Mouse (Mus musculus) embryonic facial prominence, embryonic 11.5 days (tissue): ENCODE measurements around the gene Vdr. TPM values are rescaled to one million over a fixed set of nuclear protein-coding genes. Genes with fewer than 3 reads are reported as not detected.

ENCODE experiments used
- ATAC-seq: fragments of 200-750 bp; cut with Nextera tagmentation; replicated peaks from 2 replicates; pipeline ENCODE4 v1.8.0; 2017; ENCODE audit warnings: low read depth; ENCODE audit not compliant: insufficient number of reproducible peaks, low FRiP score, low TSS enrichment
- DNase-seq: peaks from one replicate; pipeline ENCODE4 v3.0.0-alpha.2; 2015; ENCODE audit warnings: low spot score
- H3K27ac ChIP-seq: fragments of 300-500 bp; sonication (generic); replicated peaks from 2 replicates; pipeline ENCODE4 v1.5.1; 2014; ENCODE audit warnings: mild to moderate bottlenecking, low read depth, low read length, control low read depth
- H3K27me3 ChIP-seq: fragments of 300-500 bp; sonication (generic); 2 replicates; pipeline ENCODE4 v1.6.1; 2014; ENCODE audit warnings: mild to moderate bottlenecking, low read length, moderate library complexity, mixed read lengths; ENCODE audit not compliant: control insufficient read depth, insufficient read depth
- H3K36me3 ChIP-seq: fragments of 300-500 bp; sonication (generic); replicated peaks from 2 replicates; pipeline ENCODE4 v1.6.1; 2014; ENCODE audit warnings: low read depth, mild to moderate bottlenecking, low read length, moderate library complexity, mixed read lengths; ENCODE audit not compliant: control insufficient read depth, insufficient read depth
- H3K4me1 ChIP-seq: fragments of 300-500 bp; sonication (generic); 2 replicates; pipeline ENCODE4 v1.6.1; 2014; ENCODE audit warnings: low read length, mixed read lengths; ENCODE audit not compliant: control insufficient read depth, insufficient read depth
- H3K4me2 ChIP-seq: fragments of 300-500 bp; sonication (generic); 2 replicates; pipeline ENCODE4 v1.6.1; 2014; ENCODE audit warnings: low read depth, mild to moderate bottlenecking, control low read depth, low read length, moderate library complexity
- H3K4me3 ChIP-seq: fragments of 300-500 bp; sonication (generic); 2 replicates; pipeline ENCODE4 v1.5.1; 2014; ENCODE audit warnings: low read depth, low read length, control low read depth
- H3K9ac ChIP-seq: fragments of 300-500 bp; sonication (generic); replicated peaks from 2 replicates; pipeline ENCODE4 v1.6.1; 2014; ENCODE audit warnings: mild to moderate bottlenecking, control low read depth, low read length
- H3K9me3 ChIP-seq: fragments of 300-500 bp; sonication (generic); replicated peaks from 2 replicates; pipeline ENCODE4 v1.6.1; 2016; ENCODE audit warnings: mild to moderate bottlenecking, low read length, inconsistent platforms, mixed read lengths; ENCODE audit not compliant: control insufficient read depth
- WGBS: fragments of 180-500 bp; shearing (Covaris S2); extraction: QIAGEN DNeasy Blood & Tissue Kit; methylation state at CpG from one replicate; pipeline ENCODE4 v1.1.7; 2014; 5-methylcytosine and 5-hydroxymethylcytosine counted together
- polyA plus RNA-seq: library from polyadenylated mRNA; unstranded; fragments of >200 nt; fragmentation: Nextera tagmentation; extraction: Ambion mirVana; gene quantifications from 2 replicates; pipeline ENCODE4 v1.2.1, GENCODE M21; 2014

Gene Vdr
- polyA plus RNA-seq, 1 experiment from 2014 or later = 0.29 TPM

GRCm38 (mm10) chr15:97824042-97824441 lies 86.4 kb downstream of the Vdr start:
- Histone ChIP-seq H3K9me3 (no peaks in the 10 kb centered on the region), H3K4me1 (peaks cover 10% of the 10 kb centered on the region), H3K36me3 (no peaks in the 10 kb centered on the region), H3K4me3 (no peak overlapping the region), H3K9ac (no peak overlapping the region), H3K27ac (no peak overlapping the region), H3K27me3 (no peaks in the 10 kb centered on the region), H3K4me2 (no peak overlapping the region)
- ATAC-seq (no peak), DNase-seq (no peak)
- WGBS = 85% methylated on average over 6 of the region's 6 CpGs

- Histone ChIP-seq H3K27me3 (no peaks in the 10 kb centered on the region), H3K4me1 (peaks cover 8% of the 10 kb centered on the region), H3K4me2 (no peak overlapping the region), H3K27ac (no peak overlapping the region), H3K9ac (no peak overlapping the region), H3K36me3 (no peaks in the 10 kb centered on the region), H3K9me3 (no peaks in the 10 kb centered on the region), H3K4me3 (no peak overlapping the region)
- DNase-seq (no peak), ATAC-seq (no peak)
- WGBS = 86% methylated on average over 12 of the region's 12 CpGs
Measured at GRCm38 (mm10) chr15:97823479-97823878, 87.0 kb downstream of the Vdr start.

GRCm38 (mm10) chr15:97822545-97823228 lies 87.7 kb downstream of the Vdr start:
- no peaks in the 10 kb centered on the region for H3K9me3 ChIP-seq
- H3K4me3 ChIP-seq = no peak overlapping the region
- no peak overlapping the region for H3K4me2 ChIP-seq
- no peak for DNase-seq
- no peak for ATAC-seq
- peaks cover 8% of the 10 kb centered on the region for H3K4me1 ChIP-seq
- no peak overlapping the region for H3K27ac ChIP-seq
- 52% methylated on average over 11 of the region's 12 CpGs for WGBS
- no peaks in the 10 kb centered on the region for H3K27me3 ChIP-seq
- H3K36me3 ChIP-seq = no peaks in the 10 kb centered on the region
- H3K9ac ChIP-seq = no peak overlapping the region

- 58% methylated on average over 6 of the region's 6 CpGs for WGBS
- Histone ChIP-seq H3K9me3 (no peaks in the 10 kb centered on the region), H3K4me2 (no peak overlapping the region), H3K9ac (no peak overlapping the region), H3K4me3 (no peak overlapping the region), H3K27ac (no peak overlapping the region), H3K4me1 (peaks cover 8% of the 10 kb centered on the region), H3K27me3 (no peaks in the 10 kb centered on the region), H3K36me3 (no peaks in the 10 kb centered on the region)
- ATAC-seq (no peak), DNase-seq (no peak)
Measured at GRCm38 (mm10) chr15:97821983-97822363, 88.5 kb downstream of the Vdr start.

- H3K9me3 ChIP-seq = no peaks in the 10 kb centered on the region
- H3K4me1 ChIP-seq = peaks cover 6% of the 10 kb centered on the region
- 37% methylated on average over 10 of the region's 10 CpGs for WGBS
- ATAC-seq = no peak
- H3K27me3 ChIP-seq = no peaks in the 10 kb centered on the region
- no peak overlapping the region for H3K4me3 ChIP-seq
- no peak overlapping the region for H3K9ac ChIP-seq
- H3K4me2 ChIP-seq = no peak overlapping the region
- no peak for DNase-seq
- no peak overlapping the region for H3K27ac ChIP-seq
- H3K36me3 ChIP-seq = no peaks in the 10 kb centered on the region
Measured at GRCm38 (mm10) chr15:97821321-97821982, 89.0 kb downstream of the Vdr start.

GRCm38 (mm10) chr15:97819937-97820336 lies 90.5 kb downstream of the Vdr start:
- Histone ChIP-seq H3K36me3 (no peaks in the 10 kb centered on the region), H3K9me3 (no peaks in the 10 kb centered on the region), H3K4me2 (no peak overlapping the region), H3K4me3 (no peak overlapping the region), H3K9ac (no peak overlapping the region), H3K4me1 (no peaks in the 10 kb centered on the region), H3K27ac (no peak overlapping the region), H3K27me3 (no peaks in the 10 kb centered on the region)
- DNase-seq (no peak), ATAC-seq (no peak)
- WGBS = 87% methylated on average over 9 of the region's 9 CpGs

GRCm38 (mm10) chr15:97816199-97816994 lies 94.0 kb downstream of the Vdr start:
- WGBS = 88% methylated on average over 15 of the region's 17 CpGs
- no peak for ATAC-seq
- no peaks in the 10 kb centered on the region for H3K4me1 ChIP-seq

GRCm38 (mm10) chr15:97815254-97815653 lies 95.2 kb downstream of the Vdr start:
- WGBS = 93% methylated on average over 4 of the region's 4 CpGs
- Histone ChIP-seq H3K36me3 (no peaks in the 10 kb centered on the region; the same call in 1 of the 2 replicates), H3K4me2 (no peak overlapping the region)

More at GRCm38 (mm10) chr15:97816199-97816994, 94.0 kb downstream of the Vdr start:
- Histone ChIP-seq H3K4me3 (no peak overlapping the region), H3K9me3 (no peaks in the 10 kb centered on the region), H3K27ac (no peak overlapping the region), H3K27me3 (no peaks in the 10 kb centered on the region), H3K4me2 (no peak overlapping the region), H3K36me3 (no peaks in the 10 kb centered on the region; the same call in 1 of the 2 replicates), H3K9ac (no peak overlapping the region)
- no peak for DNase-seq

More at GRCm38 (mm10) chr15:97815254-97815653, 95.2 kb downstream of the Vdr start:
- DNase-seq (no peak), ATAC-seq (no peak)
- H3K9ac ChIP-seq = no peak overlapping the region
- no peak overlapping the region for H3K4me3 ChIP-seq
- no peak overlapping the region for H3K27ac ChIP-seq
- no peaks in the 10 kb centered on the region for H3K4me1 ChIP-seq
- no peaks in the 10 kb centered on the region for H3K9me3 ChIP-seq
- no peaks in the 10 kb centered on the region for H3K27me3 ChIP-seq
